Mouse (Mus musculus) gastrocnemius, postnatal 25 days (tissue): ENCODE data around the gene Chp2. TPM values are rescaled to one million over a fixed set of nuclear protein-coding genes. Genes with fewer than 3 reads are reported as not detected.

Source experiments
- DNase-seq: peaks from one replicate; pipeline ENCODE4 v3.0.0; 2022
- long read RNA-seq, 2 experiments: library from polyadenylated mRNA; stranded (forward); transcript quantifications; one replicate each; pipeline ENCODE4 v2.0.0; 2021
- total RNA-seq, 2 experiments: library from RNA; stranded (reverse); gene quantifications; 1 replicate in 1 of 2; 2 replicates in 1 of 2; pipeline ENCODE4 v1.2.3; 2021

The Chp2 gene
- total RNA-seq, result 1 to 10 TPM; 4.5 to 5.5 TPM
- long read RNA-seq, experiment 1, partial matches to known transcripts, result 0 of 5 reads
- long read RNA-seq, experiment 1, other reads (novel, unspliced or antisense), result 1 of 5 reads
- long read RNA-seq, experiment 2, result 0 reads

- DNase-seq, result peak; percentile 29
Observed at GRCm38 (mm10) chr7:122219315-122219801, at the start of gene Chp2. Gene Chp2 (plus strand): TSS chr7:122219496.

GRCm38 (mm10) chr7:122170705-122171104 is 48.6 kb upstream of the Chp2 start:
- DNase-seq, result no peak

- DNase-seq, result no peak
Observed at GRCm38 (mm10) chr7:122171613-122172012, 47.7 kb upstream of the Chp2 start.

GRCm38 (mm10) chr7:122180720-122181119 is 38.6 kb upstream of the Chp2 start:
- DNase-seq, result no peak

- DNase-seq, result no peak
Observed at GRCm38 (mm10) chr7:122184569-122184968, 34.7 kb upstream of the Chp2 start.

GRCm38 (mm10) chr7:122186043-122186442 is 33.3 kb upstream of the Chp2 start, which contains the start of gene Ern2:
Gene Ern2 (minus strand): TSS chr7:122186207.
- no peak for DNase-seq

GRCm38 (mm10) chr7:122189484-122189883 is 29.8 kb upstream of the Chp2 start:
- DNase-seq, result no peak

- DNase-seq, result no peak
Observed at GRCm38 (mm10) chr7:122191097-122191496, 28.2 kb upstream of the Chp2 start.

- DNase-seq, result no peak
Observed at GRCm38 (mm10) chr7:122193919-122194318, 25.4 kb upstream of the Chp2 start.

- no peak for DNase-seq
Observed at GRCm38 (mm10) chr7:122196771-122197170, 22.5 kb upstream of the Chp2 start.

- no peak for DNase-seq
Observed at GRCm38 (mm10) chr7:122197306-122197705, 22.0 kb upstream of the Chp2 start.

GRCm38 (mm10) chr7:122199296-122199695 is 20.0 kb upstream of the Chp2 start:
- DNase-seq, result no peak

GRCm38 (mm10) chr7:122203936-122204335 is 15.4 kb upstream of the Chp2 start:
- DNase-seq, result no peak

- DNase-seq, result no peak
Observed at GRCm38 (mm10) chr7:122206121-122206520, 13.2 kb upstream of the Chp2 start.

- peak; percentile 16 for DNase-seq
Observed at GRCm38 (mm10) chr7:122208276-122209021, 10.8 kb upstream of the Chp2 start.

GRCm38 (mm10) chr7:122226020-122226742 is 6.9 kb downstream of the Chp2 start:
- no peak for DNase-seq

- DNase-seq, result no peak
Observed at GRCm38 (mm10) chr7:122226744-122227143, 7.4 kb downstream of the Chp2 start.

- DNase-seq, result no peak
Observed at GRCm38 (mm10) chr7:122229306-122229705, 10.0 kb downstream of the Chp2 start.

- DNase-seq, result no peak
Observed at GRCm38 (mm10) chr7:122229916-122230315, 10.6 kb downstream of the Chp2 start.

- no peak for DNase-seq
Observed at GRCm38 (mm10) chr7:122230866-122231265, 11.6 kb downstream of the Chp2 start.

GRCm38 (mm10) chr7:122238939-122239338 is 19.6 kb downstream of the Chp2 start:
- no peak for DNase-seq

GRCm38 (mm10) chr7:122240413-122241119 is 21.3 kb downstream of the Chp2 start:
- no peak for DNase-seq
